Mouse (Mus musculus): ENCODE results near the gene Nanos2. TPM values are rescaled to one million over a fixed set of nuclear protein-coding genes. Genes with fewer than 3 reads are reported as not detected.

The Nanos2 gene
- polyA plus RNA-seq, 2 experiments: not detected

GRCm38 (mm10) chr7:18962171-18962792, 24.9 kb upstream of the Nanos2 start:
- Histone ChIP-seq H3K4me2 (ENCODE audit: low read depth) (peak overlapping the region; percentile 26), H3K4me1 (replicated peaks; ENCODE audit: control insufficient read depth in 2 of 2, insufficient read depth in 2 of 2, low read length in 1 of 2) (0 out of 4 replicates have a peak, but pooled peaks cover 0 to 1% of the 10 kb centered on the region in 2 experiments), H3K9me3 (ENCODE audit: control insufficient read depth, low read length) (no peaks in the 10 kb centered on the region), H3K4me3 (ENCODE audit: insufficient read depth in 1 of 2, low read depth in 2 of 2, low read length in 2 of 2) (no peak overlapping the region), H3K36me3 (replicated peaks; ENCODE audit: control insufficient read depth, insufficient read depth, low read depth) (no peaks in the 10 kb centered on the region), H3K27ac (no peak overlapping the region), H3K27me3 (ENCODE audit: control insufficient read depth, insufficient read depth, low read length) (peaks cover 77% of the 10 kb centered on the region), H3K9ac (replicated peaks) (no peak overlapping the region)
- no peak for TF ChIP-seq CTCF (IDR thresholded peaks at IDR 0.05; ENCODE audit: low read depth)
- TF ChIP-seq EP300 (IDR thresholded peaks at IDR 0.05; ENCODE audit: low read depth): no peak
- WGBS (ENCODE audit: insufficient replicate concordance): under 1% methylated on average over 17 of the region's 17 CpGs
- ATAC-seq (ENCODE audit: insufficient read depth) (no peak), DNase-seq (ENCODE audit: low read depth in 3 of 3, low spot score in 3 of 3) (no peak)

GRCm38 (mm10) chr7:18962795-18963194, 24.4 kb upstream of the Nanos2 start:
- no peak for DNase-seq (ENCODE audit: low read depth in 3 of 3, low spot score in 3 of 3)
- no peak for ATAC-seq (ENCODE audit: insufficient read depth)
- Histone ChIP-seq H3K9ac (replicated peaks) (no peak overlapping the region), H3K4me1 (replicated peaks; ENCODE audit: control insufficient read depth in 2 of 2, insufficient read depth in 2 of 2, low read length in 1 of 2) (no peaks in the 10 kb centered on the region), H3K36me3 (replicated peaks; ENCODE audit: control insufficient read depth, insufficient read depth, low read depth) (no peaks in the 10 kb centered on the region), H3K4me3 (ENCODE audit: insufficient read depth in 1 of 2, low read depth in 2 of 2, low read length in 2 of 2) (no peak overlapping the region), H3K9me3 (ENCODE audit: control insufficient read depth, low read length) (no peaks in the 10 kb centered on the region), H3K4me2 (ENCODE audit: low read depth) (peak overlapping the region; percentile 26), H3K27ac (no peak overlapping the region), H3K27me3 (ENCODE audit: control insufficient read depth, insufficient read depth, low read length) (peaks cover 72% of the 10 kb centered on the region)
- TF ChIP-seq CTCF (IDR thresholded peaks at IDR 0.05; ENCODE audit: low read depth): no peak
- TF ChIP-seq EP300 (IDR thresholded peaks at IDR 0.05; ENCODE audit: low read depth): no peak
- under 1% methylated on average over 20 of the region's 20 CpGs for WGBS (ENCODE audit: insufficient replicate concordance)

- Histone ChIP-seq H3K27me3 (ENCODE audit: control insufficient read depth, insufficient read depth, low read length) (peaks cover 66% of the 10 kb centered on the region), H3K27ac (no peak overlapping the region), H3K36me3 (replicated peaks; ENCODE audit: control insufficient read depth, insufficient read depth, low read depth) (no peaks in the 10 kb centered on the region), H3K9me3 (ENCODE audit: control insufficient read depth, low read length) (no peaks in the 10 kb centered on the region), H3K4me2 (ENCODE audit: low read depth) (no peak overlapping the region), H3K4me3 (ENCODE audit: insufficient read depth in 1 of 2, low read depth in 2 of 2, low read length in 2 of 2) (no peak overlapping the region), H3K9ac (replicated peaks) (no peak overlapping the region), H3K4me1 (replicated peaks; ENCODE audit: control insufficient read depth in 2 of 2, insufficient read depth in 2 of 2, low read length in 1 of 2) (no peaks in the 10 kb centered on the region)
- ATAC-seq (ENCODE audit: insufficient read depth) (no peak), DNase-seq (ENCODE audit: low read depth in 3 of 3, low spot score in 3 of 3) (no peak)
- TF ChIP-seq CTCF (IDR thresholded peaks at IDR 0.05; ENCODE audit: low read depth): no peak
- no peak for TF ChIP-seq EP300 (IDR thresholded peaks at IDR 0.05; ENCODE audit: low read depth)
- 2% methylated on average over 19 of the region's 19 CpGs for WGBS (ENCODE audit: insufficient replicate concordance)
These were observed 23.8 kb upstream of the Nanos2 start for GRCm38 (mm10) chr7:18963294-18963843.

GRCm38 (mm10) chr7:18965312-18965711, 21.9 kb upstream of the Nanos2 start:
- no peak overlapping the region for H3K27ac ChIP-seq
- ATAC-seq (ENCODE audit: insufficient read depth) (no peak), DNase-seq (ENCODE audit: low read depth in 3 of 3, low spot score in 3 of 3) (no peak)
- no peak overlapping the region for H3K4me2 ChIP-seq (ENCODE audit: low read depth)
- no peaks in the 10 kb centered on the region for H3K36me3 ChIP-seq (replicated peaks; ENCODE audit: control insufficient read depth, insufficient read depth, low read depth)
- H3K4me1 ChIP-seq (replicated peaks; ENCODE audit: control insufficient read depth in 2 of 2, insufficient read depth in 2 of 2, low read length in 1 of 2): no peaks in the 10 kb centered on the region
- H3K9me3 ChIP-seq (ENCODE audit: control insufficient read depth, low read length): no peaks in the 10 kb centered on the region
- H3K4me3 ChIP-seq (ENCODE audit: insufficient read depth in 1 of 2, low read depth in 2 of 2, low read length in 2 of 2): no peak overlapping the region
- H3K27me3 ChIP-seq (ENCODE audit: control insufficient read depth, insufficient read depth, low read length): peaks cover 53% of the 10 kb centered on the region
- no peak overlapping the region for H3K9ac ChIP-seq (replicated peaks)
- no peak for TF ChIP-seq CTCF (IDR thresholded peaks at IDR 0.05; ENCODE audit: low read depth)
- TF ChIP-seq EP300 (IDR thresholded peaks at IDR 0.05; ENCODE audit: low read depth): no peak
- 69% methylated on average over 5 of the region's 5 CpGs for WGBS (ENCODE audit: insufficient replicate concordance)

- DNase-seq (ENCODE audit: low read depth in 3 of 3, low spot score in 3 of 3): no peak
- Histone ChIP-seq H3K9ac (replicated peaks) (no peak overlapping the region), H3K36me3 (replicated peaks; ENCODE audit: control insufficient read depth, insufficient read depth, low read depth) (no peaks in the 10 kb centered on the region), H3K27ac (no peak overlapping the region), H3K9me3 (ENCODE audit: control insufficient read depth, low read length) (no peaks in the 10 kb centered on the region), H3K27me3 (ENCODE audit: control insufficient read depth, insufficient read depth, low read length) (peaks cover 30% of the 10 kb centered on the region), H3K4me1 (replicated peaks; ENCODE audit: control insufficient read depth in 2 of 2, insufficient read depth in 2 of 2, low read length in 1 of 2) (no peaks in the 10 kb centered on the region), H3K4me3 (ENCODE audit: insufficient read depth in 1 of 2, low read depth in 2 of 2, low read length in 2 of 2) (no peak overlapping the region), H3K4me2 (ENCODE audit: low read depth) (no peak overlapping the region)
- ATAC-seq (ENCODE audit: insufficient read depth): no peak
- no peak for TF ChIP-seq EP300 (IDR thresholded peaks at IDR 0.05; ENCODE audit: low read depth)
- TF ChIP-seq CTCF (IDR thresholded peaks at IDR 0.05; ENCODE audit: low read depth): no peak
- WGBS (ENCODE audit: insufficient replicate concordance): 14% methylated on average over 8 of the region's 8 CpGs
These were observed 19.6 kb upstream of the Nanos2 start for GRCm38 (mm10) chr7:18967603-18968002.
